Mouse (Mus musculus): ENCODE measurements around the gene Olfr466.
A peak's percentile ranks its signal among the peaks of the same experiment; 100 is the strongest.

The Olfr466 gene

DNA sequence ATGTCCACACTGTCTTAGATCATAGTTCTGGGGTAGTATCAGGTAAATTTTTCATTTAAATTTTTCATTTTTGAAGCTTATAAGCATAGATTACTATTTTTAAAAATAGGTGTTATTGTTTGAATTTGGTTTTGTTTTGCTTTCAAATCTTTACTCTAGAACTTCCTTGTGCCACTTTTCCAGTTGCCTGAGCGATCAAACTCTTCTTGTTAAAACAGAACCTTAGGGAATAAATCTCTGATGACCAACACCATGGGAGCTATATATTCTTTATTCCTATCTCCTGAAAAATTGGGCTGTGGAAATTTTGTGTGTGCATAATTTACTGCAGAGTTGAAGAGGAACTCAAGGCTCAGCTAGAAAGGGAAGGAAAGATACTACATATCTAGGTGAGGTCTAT lies at the start of gene Olfr466:
Gene Olfr466, plus strand, starts transcription at position 301 of the 400 bp plus-strand sequence.
- no peak for DNase-seq (ENCODE audit: low spot score in 2 of 2)

DNA sequence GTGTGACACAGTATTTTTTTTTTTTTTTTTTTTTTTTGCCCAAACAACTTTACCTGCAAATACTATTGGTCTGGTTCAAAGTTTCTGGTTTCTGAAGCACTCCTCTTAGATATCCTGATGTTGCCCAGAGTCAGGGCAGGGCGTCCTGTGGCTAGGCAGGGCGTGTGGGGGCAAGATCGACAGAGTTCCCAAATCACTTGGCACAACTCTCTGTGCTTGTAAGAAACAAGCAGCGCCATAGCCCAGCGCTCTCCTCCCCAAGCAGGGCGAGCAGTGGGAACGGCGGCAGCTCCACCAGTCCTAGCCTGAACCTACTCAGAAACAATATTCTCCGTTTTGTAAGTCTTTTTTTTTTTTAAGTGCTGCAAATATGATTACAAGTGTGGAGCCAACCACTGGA lies 49.4 kb upstream of the Olfr466 start:
- no peak for DNase-seq (ENCODE audit: low spot score in 2 of 2)

DNA sequence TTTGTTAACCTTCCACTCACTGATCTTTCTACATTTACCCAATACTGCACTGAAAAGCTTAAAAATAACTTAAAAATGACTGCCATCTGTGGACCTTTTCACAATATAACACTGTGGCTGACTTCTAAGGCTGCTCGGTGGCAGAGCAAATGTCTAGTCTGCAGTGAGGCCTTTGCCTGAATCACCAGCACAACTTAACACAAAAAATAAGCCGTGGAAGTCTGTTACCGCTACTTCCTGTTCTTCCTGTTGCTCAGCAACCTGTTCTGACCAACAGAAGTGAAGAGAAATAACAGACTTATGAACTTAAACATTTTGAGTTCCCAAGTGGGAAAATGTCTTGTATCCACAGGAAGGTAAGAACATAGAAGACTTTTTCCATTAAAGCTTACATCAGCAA lies 48.8 kb upstream of the Olfr466 start:
- DNase-seq (ENCODE audit: low spot score in 2 of 2), result no peak

DNA sequence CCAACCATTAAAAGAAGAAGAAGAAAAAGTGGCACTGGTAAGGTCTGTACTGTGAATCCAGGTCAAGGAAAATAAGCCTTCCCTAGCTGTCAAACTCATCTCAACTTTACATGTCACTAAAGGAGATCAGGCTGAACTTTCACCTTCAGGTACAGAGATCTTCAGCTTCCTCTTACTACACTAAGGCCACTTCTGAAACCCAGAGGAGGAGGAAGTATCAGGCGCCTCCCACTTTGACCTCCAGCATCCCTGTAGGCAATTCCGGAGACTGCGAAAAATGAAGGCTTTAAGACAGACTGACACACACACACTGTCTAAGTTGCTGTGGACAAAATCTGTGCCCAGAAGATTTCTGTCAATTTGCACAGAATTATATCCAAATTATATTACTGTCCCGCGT lies 38.1 kb upstream of the Olfr466 start:
- peak in 1 of 2 experiments; percentile 12 for DNase-seq (ENCODE audit: low spot score in 2 of 2)

DNA sequence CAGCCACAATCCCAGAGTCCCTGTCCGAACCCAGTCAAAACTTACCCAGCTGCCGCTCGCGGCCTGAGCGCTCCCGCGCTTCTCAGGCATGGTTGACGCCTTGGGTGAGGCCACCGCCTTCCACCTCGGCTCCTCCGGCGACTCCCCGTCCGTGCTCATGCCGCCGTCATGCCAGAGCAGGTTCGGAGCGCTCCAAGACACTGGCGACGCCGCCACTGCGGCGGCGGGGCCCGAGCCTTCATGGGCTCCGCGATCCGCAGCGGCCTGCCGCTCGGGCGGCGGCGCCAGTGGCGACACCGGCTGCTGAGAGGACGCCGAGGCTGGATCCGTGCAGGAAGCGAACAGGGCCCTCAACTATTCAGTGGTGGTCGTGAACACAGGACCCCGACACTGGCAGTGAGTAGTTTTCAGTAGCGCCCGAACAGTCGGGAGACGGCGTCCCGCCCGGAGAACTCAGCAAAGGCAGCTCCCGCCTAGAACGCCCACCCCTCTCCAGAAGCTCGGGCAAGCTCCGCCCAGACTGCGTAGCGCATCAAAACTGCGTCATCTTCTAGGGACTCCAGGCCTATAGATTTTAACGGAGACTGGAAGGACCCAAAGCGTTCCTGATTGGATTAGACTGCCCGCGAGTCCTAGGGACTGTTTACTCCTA lies 37.5 kb upstream of the Olfr466 start, which contains the start of gene Mfsd14b:
Gene Mfsd14b, minus strand, starts transcription at position 517 of the 652 bp plus-strand sequence.
- peak; percentile 67 to 79 for DNase-seq (ENCODE audit: low spot score in 2 of 2)

DNA sequence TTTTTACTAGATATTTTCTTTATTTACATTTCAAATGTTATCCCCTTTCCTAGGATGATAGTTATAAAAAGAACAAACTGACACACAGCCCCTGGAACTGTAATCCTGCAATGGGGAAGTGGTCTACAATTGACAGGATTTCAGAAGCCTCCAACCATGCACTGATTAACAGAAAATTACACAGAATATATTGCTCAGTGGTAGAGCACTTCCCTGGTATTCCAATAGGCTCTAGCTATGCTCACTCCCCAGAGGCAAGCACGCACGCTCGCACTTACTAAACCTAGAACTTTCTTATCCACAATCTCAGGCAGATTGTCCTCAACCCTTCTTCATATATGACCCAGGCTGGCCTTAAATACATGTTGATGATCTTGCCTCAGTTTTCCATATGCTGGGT lies 36.8 kb upstream of the Olfr466 start:
- no peak for DNase-seq (ENCODE audit: low spot score in 2 of 2)

DNA sequence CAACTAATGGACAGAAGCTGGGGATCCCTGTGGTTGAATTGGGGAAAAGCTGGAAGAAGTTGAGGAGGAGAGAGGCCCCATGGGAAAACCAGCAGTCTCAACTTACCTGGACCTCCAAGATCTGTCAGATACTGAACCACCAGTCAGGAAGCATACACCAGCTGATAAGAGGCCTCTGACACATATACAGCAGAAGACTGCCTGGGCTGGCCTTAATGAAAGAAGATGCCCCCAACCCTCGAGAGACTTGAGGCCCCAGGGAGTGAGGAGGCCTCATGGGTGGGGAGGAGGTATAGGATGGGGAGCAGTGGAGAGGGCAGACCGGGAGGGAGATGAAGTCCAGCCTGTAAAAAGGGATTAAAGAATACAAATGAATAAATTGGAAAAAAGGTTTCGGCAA lies 29.1 kb upstream of the Olfr466 start:
- DNase-seq (ENCODE audit: low spot score in 2 of 2), result no peak

DNA sequence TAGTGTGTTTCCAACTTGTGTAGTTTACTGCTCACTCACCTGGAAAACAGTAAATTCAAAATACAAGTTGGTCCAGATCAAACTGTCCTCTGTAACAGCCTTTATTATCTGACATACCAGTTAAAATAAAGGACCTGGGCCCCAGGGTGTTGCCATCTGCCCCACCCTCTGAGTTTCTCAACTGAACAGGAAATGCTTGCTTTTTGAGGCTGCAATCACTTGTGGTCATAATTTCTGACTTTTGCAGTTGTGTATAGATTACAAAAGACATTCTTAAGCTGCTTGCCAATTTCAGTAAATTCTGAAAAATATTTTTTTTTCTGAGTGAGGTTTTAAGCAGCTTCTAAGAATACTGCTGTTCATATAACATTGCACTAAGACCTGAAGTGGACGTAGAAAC lies 27.9 kb upstream of the Olfr466 start:
- no peak for DNase-seq (ENCODE audit: low spot score in 2 of 2)

DNA sequence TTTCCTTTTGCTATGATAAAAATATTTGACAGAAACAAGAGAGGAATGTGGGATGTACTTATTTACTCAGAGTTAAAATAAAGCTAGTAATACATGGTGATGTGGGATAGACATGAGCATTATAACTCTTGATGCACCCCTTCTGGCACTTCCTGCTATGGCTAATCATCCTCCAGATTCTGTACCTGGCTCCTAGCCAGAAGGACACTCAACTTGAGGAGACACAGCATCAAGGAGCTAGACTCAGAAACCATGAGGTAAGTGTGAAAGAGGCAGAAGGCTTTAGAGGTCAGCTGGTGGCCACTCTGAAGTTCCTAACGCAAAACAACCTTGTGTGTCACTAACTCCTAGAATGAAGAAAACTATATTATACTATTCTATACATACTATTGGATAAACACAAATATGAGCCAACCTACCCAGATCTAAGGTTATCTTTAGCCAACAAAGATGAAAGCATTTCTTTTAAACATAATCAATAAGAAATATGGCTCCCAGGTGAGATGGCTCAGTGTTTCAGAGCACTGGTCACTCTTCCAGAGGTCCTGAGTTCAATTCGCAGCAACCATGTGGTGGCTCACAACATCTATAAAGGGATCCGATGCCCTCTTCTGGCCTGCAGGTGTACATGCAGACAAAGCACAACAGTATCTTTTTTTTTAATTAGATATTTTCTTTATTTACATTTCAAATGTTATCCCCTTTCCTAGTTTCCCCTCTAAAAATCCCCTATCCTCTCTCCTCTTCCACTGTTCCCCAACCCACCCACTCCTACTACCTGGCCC lies 22.8 kb upstream of the Olfr466 start:
- DNase-seq (ENCODE audit: low spot score in 2 of 2), result no peak

DNA sequence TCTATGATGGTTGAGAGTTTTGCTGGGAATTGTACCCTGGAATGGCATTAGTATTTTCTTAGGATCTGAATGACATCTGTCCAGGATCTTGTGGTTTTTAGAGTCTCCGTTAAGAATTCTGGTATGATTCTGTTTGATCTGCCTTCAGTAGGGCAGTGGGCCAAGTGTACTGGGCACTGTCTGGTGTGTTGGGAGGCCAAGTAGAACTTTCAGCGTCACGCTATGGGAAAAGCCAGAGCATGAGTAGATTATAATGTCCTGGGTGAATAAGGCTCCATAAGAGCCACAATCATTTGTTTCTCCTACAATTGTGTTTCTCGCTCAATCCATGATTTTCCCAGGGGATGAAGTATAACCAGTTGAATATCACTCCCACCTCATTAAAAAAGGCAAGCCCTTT lies 12.3 kb upstream of the Olfr466 start, which contains the start of gene Olfr465-ps1:
Gene Olfr465-ps1, plus strand, starts transcription at position 301 of the 400 bp plus-strand sequence.
- no peak for DNase-seq (ENCODE audit: low spot score in 2 of 2)

DNA sequence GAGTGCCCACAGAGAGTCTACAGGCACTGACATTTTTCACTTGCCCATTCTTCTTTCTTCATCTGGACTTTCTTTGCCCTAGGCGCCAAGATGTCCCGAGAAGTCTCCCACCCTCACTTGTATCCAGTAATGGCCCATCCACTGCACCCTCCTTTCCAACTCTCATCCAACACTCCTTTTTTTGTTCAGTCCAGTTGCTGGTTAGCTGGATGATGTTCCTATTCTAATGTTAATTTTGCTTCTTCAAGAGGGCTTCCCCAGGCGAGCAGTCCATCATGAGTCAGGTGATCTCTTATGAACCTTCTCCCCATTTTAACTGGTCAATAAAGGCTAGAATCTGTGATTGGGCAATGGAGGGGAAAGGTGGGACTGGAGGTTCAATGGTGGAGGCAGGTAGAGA lies 24.1 kb downstream of the Olfr466 start:
- no peak for DNase-seq (ENCODE audit: low spot score in 2 of 2)

DNA sequence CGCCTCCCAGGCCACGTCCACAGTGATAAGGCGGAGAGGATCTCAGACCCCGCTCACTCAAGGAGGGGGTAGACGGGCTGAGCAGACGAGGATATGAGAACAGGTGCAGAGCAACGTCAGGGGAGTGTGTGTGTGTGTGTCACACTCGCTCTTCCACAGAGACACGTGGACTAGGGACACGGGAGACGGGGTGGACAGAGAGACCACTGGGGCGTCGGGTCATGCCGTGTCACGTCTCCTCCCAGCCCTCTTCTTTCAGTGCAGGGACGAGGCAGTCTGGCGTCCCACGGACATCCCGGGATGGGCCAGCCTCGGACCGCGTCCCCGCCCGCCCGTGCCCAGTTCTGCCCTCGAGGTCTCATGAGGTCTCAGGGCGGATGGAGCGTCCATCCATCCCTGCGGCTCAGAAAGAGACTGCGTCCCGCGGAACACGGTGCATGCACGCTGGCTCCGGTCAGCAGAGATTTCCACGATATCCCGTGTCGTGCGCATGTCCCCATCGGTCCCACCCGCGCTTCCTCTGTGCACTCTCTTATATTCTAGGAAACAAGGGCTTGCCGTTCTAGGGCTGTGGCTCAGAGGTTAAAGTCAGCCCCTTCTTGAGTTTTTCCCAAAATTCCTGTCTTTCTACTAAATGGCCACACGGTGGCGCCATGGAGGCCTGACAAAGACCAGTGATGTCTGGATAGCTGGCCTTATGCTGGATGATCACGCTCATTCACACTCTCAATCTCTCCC lies 25.9 kb downstream of the Olfr466 start:
- peak in 1 of 2 experiments; percentile 23 for DNase-seq (ENCODE audit: low spot score in 2 of 2)

DNA sequence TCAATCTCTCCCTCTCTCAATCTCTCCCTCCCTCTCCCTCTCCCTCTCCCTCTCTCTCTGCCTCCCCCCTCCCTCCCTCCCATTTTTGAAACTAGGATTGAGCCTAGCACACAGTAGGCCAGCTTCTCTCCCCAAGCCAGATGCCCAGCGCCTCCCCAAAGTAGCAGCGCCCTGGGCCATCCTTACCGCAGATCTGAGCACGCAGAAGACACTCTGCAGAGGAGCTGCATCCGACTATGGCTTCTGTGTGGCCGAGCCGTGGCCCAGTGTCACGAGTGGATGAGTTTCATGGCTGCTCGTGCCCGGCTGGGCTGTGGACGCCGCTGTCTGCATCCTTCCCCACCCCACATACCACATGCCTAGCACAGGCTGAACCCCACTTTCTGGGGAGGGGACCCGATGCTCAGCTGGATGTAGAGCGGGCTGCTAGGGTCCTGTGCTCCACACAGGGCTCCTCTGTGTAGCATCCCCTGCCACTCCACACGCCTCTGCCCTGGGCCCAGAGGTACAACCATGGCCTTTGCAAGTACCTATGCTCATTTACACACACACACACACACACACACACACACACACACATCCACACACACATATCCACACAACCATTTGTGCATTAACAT lies 26.5 kb downstream of the Olfr466 start:
- DNase-seq (ENCODE audit: low spot score in 2 of 2), result no peak

DNA sequence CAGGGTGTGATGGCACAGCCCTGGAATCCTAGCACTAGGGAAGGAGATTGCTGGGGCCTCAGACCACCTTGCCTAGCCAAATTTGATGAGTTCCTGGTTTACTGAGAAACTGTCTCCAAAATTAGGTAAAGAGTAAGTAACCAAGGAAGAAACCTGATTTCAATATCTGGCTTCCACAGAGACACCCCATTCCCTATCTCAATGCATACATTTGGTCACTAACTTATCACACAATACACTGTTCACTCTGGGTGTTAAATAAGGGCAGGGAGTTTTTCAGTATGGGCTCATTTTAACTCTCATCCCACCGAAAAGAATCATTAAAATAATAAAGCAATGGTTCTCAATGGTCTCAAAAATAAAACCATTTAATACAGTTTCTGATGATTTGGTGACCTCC lies 50.6 kb downstream of the Olfr466 start:
- no peak for DNase-seq (ENCODE audit: low spot score in 2 of 2)
